ENCODE assay signal across 13 mouse cellular contexts in genomic region chr7:24534301-24534700, GRCm38 (mm10). TPM values are rescaled to one million over a fixed set of nuclear protein-coding genes. Genes with fewer than 3 reads are reported as not detected.
DNase-seq lines count a peak whose midpoint lies in the region; ATAC-seq and TF ChIP-seq lines count a peak whose summit lies in the region.
"Had no signal": no experiment of that assay in that cellular context is flagged by ENCODE, and none has a peak within 500 bp of the region (broad histone marks: within the 10 kb centered on the region; RNA-seq: fewer than 3 reads in every experiment).

No protein-coding gene starts in this region.

- no peak overlapping the region for H3K9ac ChIP-seq in hindbrain, embryonic 11.5 days (ENCODE audit: low read depth, low read length)
- no peak overlapping the region for H3K9ac ChIP-seq in forebrain, embryonic 15.5 days (replicated peaks)
- H3K9ac ChIP-seq in midbrain, embryonic 12.5 days (replicated peaks): 0 out of 2 replicates have a peak overlapping the region, but pooled peaks have one; percentile 39
- H3K9ac ChIP-seq: lung, embryonic 15.5 days had no signal

- DNase-seq in hindbrain, embryonic 10.5 days (ENCODE audit: low spot score): no peak
- no peak for DNase-seq in hindbrain, embryonic 11.5 days (ENCODE audit: low spot score)
- DNase-seq in R1 (ENCODE audit: low read depth, low spot score): peak; percentile 80
- DNase-seq in thymus, postnatal 0 days (ENCODE audit: low spot score): no peak
- no peak for DNase-seq in retina, embryonic 14.5 days (ENCODE audit: low spot score)
- DNase-seq in layer of hippocampus, adult 2 months (ENCODE audit: low spot score in 2 of 2): no peak
- DNase-seq: kidney, adult 18-20 months had no signal

- no peak for ATAC-seq in hindbrain, embryonic 11.5 days (ENCODE audit: low FRiP score)
- no peak for ATAC-seq in forebrain, embryonic 15.5 days (replicated peaks)
- no peak for ATAC-seq in midbrain, embryonic 12.5 days (ENCODE audit: low FRiP score, low read depth)

- 26% methylated on average over 19 of the region's 19 CpGs for WGBS in hindbrain, embryonic 10.5 days
- WGBS in hindbrain, embryonic 11.5 days: 21% methylated on average over 18 of the region's 19 CpGs
- WGBS in forebrain, embryonic 15.5 days: 33% methylated on average over 19 of the region's 19 CpGs
- 22% methylated on average over 19 of the region's 19 CpGs for WGBS in midbrain, embryonic 12.5 days

- H3K36me3 ChIP-seq in hindbrain, embryonic 10.5 days: peaks cover 42% of the 10 kb centered on the region
- H3K36me3 ChIP-seq in hindbrain, embryonic 11.5 days (ENCODE audit: control insufficient read depth, insufficient read depth, low read length): 0 out of 2 replicates have a peak, but pooled peaks cover 3% of the 10 kb centered on the region
- peaks cover 33% of the 10 kb centered on the region for H3K36me3 ChIP-seq in forebrain, embryonic 15.5 days
- peaks cover 37% of the 10 kb centered on the region for H3K36me3 ChIP-seq in midbrain, embryonic 12.5 days

- peaks cover 41% of the 10 kb centered on the region for H3K27me3 ChIP-seq in hindbrain, embryonic 10.5 days (ENCODE audit: insufficient read depth, poor library complexity, severe bottlenecking)
- peaks cover 10% of the 10 kb centered on the region for H3K27me3 ChIP-seq in hindbrain, embryonic 11.5 days (ENCODE audit: control insufficient read depth, insufficient read depth, low read length)
- no peaks in the 10 kb centered on the region for H3K27me3 ChIP-seq in forebrain, embryonic 15.5 days
- H3K27me3 ChIP-seq in midbrain, embryonic 12.5 days: peaks cover 25% of the 10 kb centered on the region
- H3K27me3 ChIP-seq: lung, embryonic 15.5 days had no signal

- H3K9me3 ChIP-seq in hindbrain, embryonic 10.5 days: no peaks in the 10 kb centered on the region
- no peaks in the 10 kb centered on the region for H3K9me3 ChIP-seq in hindbrain, embryonic 11.5 days (ENCODE audit: control insufficient read depth, low read length)
- H3K9me3 ChIP-seq in forebrain, embryonic 15.5 days: no peaks in the 10 kb centered on the region
- no peaks in the 10 kb centered on the region for H3K9me3 ChIP-seq in midbrain, embryonic 12.5 days
- H3K9me3 ChIP-seq: lung, embryonic 15.5 days had no signal

- TF ChIP-seq CTCF in layer of hippocampus, adult 2 months (conservative IDR thresholded peaks at IDR 0.05): no peak

- H3K27ac ChIP-seq in hindbrain, embryonic 10.5 days: no peak overlapping the region
- H3K27ac ChIP-seq in hindbrain, embryonic 11.5 days (ENCODE audit: low read depth, low read length): no peak overlapping the region
- no peak overlapping the region for H3K27ac ChIP-seq in forebrain, embryonic 15.5 days (replicated peaks)
- no peak overlapping the region for H3K27ac ChIP-seq in midbrain, embryonic 12.5 days (replicated peaks)
- no peak overlapping the region for H3K27ac ChIP-seq in layer of hippocampus, adult 2 months
- H3K27ac ChIP-seq: lung, embryonic 15.5 days had no signal

- no peak overlapping the region; the same call in 1 of the 2 replicates for H3K4me2 ChIP-seq in hindbrain, embryonic 11.5 days (replicated peaks; ENCODE audit: low read depth, low read length)
- 0 out of 2 replicates have a peak overlapping the region, but pooled peaks have one; percentile 9 for H3K4me2 ChIP-seq in forebrain, embryonic 15.5 days (replicated peaks)
- peak overlapping the region; percentile 34 for H3K4me2 ChIP-seq in midbrain, embryonic 12.5 days (replicated peaks)
- H3K4me2 ChIP-seq: lung, embryonic 15.5 days had no signal

- H3K4me1 ChIP-seq in hindbrain, embryonic 10.5 days (replicated peaks): peaks cover 41% of the 10 kb centered on the region
- peaks cover 6% of the 10 kb centered on the region; the same call in 1 of the 2 replicates for H3K4me1 ChIP-seq in hindbrain, embryonic 11.5 days (replicated peaks; ENCODE audit: control insufficient read depth, insufficient read depth, low read length)
- H3K4me1 ChIP-seq in forebrain, embryonic 15.5 days: peaks cover 47% of the 10 kb centered on the region
- H3K4me1 ChIP-seq in midbrain, embryonic 12.5 days: peaks cover 41% of the 10 kb centered on the region

- peak overlapping the region; percentile 37 for H3K4me3 ChIP-seq in hindbrain, embryonic 10.5 days
- H3K4me3 ChIP-seq in hindbrain, embryonic 11.5 days (ENCODE audit: low read depth, low read length): no peak overlapping the region
- 0 out of 2 replicates have a peak overlapping the region, but pooled peaks have one; percentile 2 for H3K4me3 ChIP-seq in forebrain, embryonic 15.5 days
- peak overlapping the region; percentile 22 for H3K4me3 ChIP-seq in midbrain, embryonic 12.5 days
- H3K4me3 ChIP-seq in layer of hippocampus, adult 2 months: no peak overlapping the region
- H3K4me3 ChIP-seq: lung, embryonic 15.5 days had no signal

RNA-seq across cellular contexts. Expression of gene Irgq, which starts 3.8 kb away (rescaled TPM):
- 10.7 and 14.9 TPM in 2 replicates for polyA plus RNA-seq in hindbrain, embryonic 10.5 days (2016; fragmentation: Nextera tagmentation; extraction: Ambion mirVana)
- polyA plus RNA-seq in hindbrain, embryonic 11.5 days (2014; fragmentation: Nextera tagmentation; extraction: Ambion mirVana): 12.8 and 14.2 TPM in 2 replicates
- polyA plus RNA-seq in forebrain, embryonic 15.5 days (2015; fragmentation: Nextera tagmentation; extraction: Ambion mirVana): 29.3 and 29.5 TPM in 2 replicates
- polyA plus RNA-seq in midbrain, embryonic 12.5 days (2016; fragmentation: Nextera tagmentation; extraction: Ambion mirVana): 30.4 and 31.5 TPM in 2 replicates
- polyA plus RNA-seq in thymus, postnatal 0 days (2015; fragmentation: Nextera tagmentation; extraction: Ambion mirVana): 5.5 and 5.7 TPM in 2 replicates
- 10 to 100 TPM; 61.9 to 63.0 TPM for total RNA-seq in layer of hippocampus, adult 2 months (2021)

RNA-seq across cellular contexts. Expression of gene Pinlyp, which starts 11.6 kb away (rescaled TPM):
- polyA plus RNA-seq in hindbrain, embryonic 10.5 days (2016; fragmentation: Nextera tagmentation; extraction: Ambion mirVana): 0.26 TPM in 1 of 2 replicates, not detected in the other
- 0.28 TPM in 1 of 2 replicates, not detected in the other for polyA plus RNA-seq in hindbrain, embryonic 11.5 days (2014; fragmentation: Nextera tagmentation; extraction: Ambion mirVana)
- 0.52 TPM in 1 of 2 replicates, not detected in the other for polyA plus RNA-seq in forebrain, embryonic 15.5 days (2015; fragmentation: Nextera tagmentation; extraction: Ambion mirVana)
- not detected in 2 replicates for polyA plus RNA-seq in midbrain, embryonic 12.5 days (2016; fragmentation: Nextera tagmentation; extraction: Ambion mirVana)
- 1.8 and 2.4 TPM in 2 replicates for polyA plus RNA-seq in thymus, postnatal 0 days (2015; fragmentation: Nextera tagmentation; extraction: Ambion mirVana)
- total RNA-seq in layer of hippocampus, adult 2 months (2021): not detected
- total RNA-seq: adrenal gland, adult 18-20 months; granulocyte monocyte progenitor cell, adult 5-6 weeks; left cerebral cortex, adult 18-20 months had no signal

RNA-seq across cellular contexts. Expression of gene Xrcc1, which starts 11.8 kb away (rescaled TPM):
- 132 and 160 TPM in 2 replicates for polyA plus RNA-seq in hindbrain, embryonic 10.5 days (2016; fragmentation: Nextera tagmentation; extraction: Ambion mirVana)
- 78.0 and 94.5 TPM in 2 replicates for polyA plus RNA-seq in hindbrain, embryonic 11.5 days (2014; fragmentation: Nextera tagmentation; extraction: Ambion mirVana)
- polyA plus RNA-seq in forebrain, embryonic 15.5 days (2015; fragmentation: Nextera tagmentation; extraction: Ambion mirVana): 69.8 and 79.5 TPM in 2 replicates
- 89.8 and 101 TPM in 2 replicates for polyA plus RNA-seq in midbrain, embryonic 12.5 days (2016; fragmentation: Nextera tagmentation; extraction: Ambion mirVana)
- 61.0 and 66.5 TPM in 2 replicates for polyA plus RNA-seq in thymus, postnatal 0 days (2015; fragmentation: Nextera tagmentation; extraction: Ambion mirVana)
- 10 to 100 TPM; 38.9 to 40.9 TPM for total RNA-seq in layer of hippocampus, adult 2 months (2021)

RNA-seq across cellular contexts. Expression of gene AC161166.1, which starts 22.0 kb away (rescaled TPM):
- 1.1 TPM in 2 replicates for polyA plus RNA-seq in hindbrain, embryonic 10.5 days (2016; fragmentation: Nextera tagmentation; extraction: Ambion mirVana)
- 0.59 and 0.90 TPM in 2 replicates for polyA plus RNA-seq in hindbrain, embryonic 11.5 days (2014; fragmentation: Nextera tagmentation; extraction: Ambion mirVana)
- 1.5 and 1.7 TPM in 2 replicates for polyA plus RNA-seq in forebrain, embryonic 15.5 days (2015; fragmentation: Nextera tagmentation; extraction: Ambion mirVana)
- polyA plus RNA-seq in midbrain, embryonic 12.5 days (2016; fragmentation: Nextera tagmentation; extraction: Ambion mirVana): 2.1 and 2.3 TPM in 2 replicates
- polyA plus RNA-seq in thymus, postnatal 0 days (2015; fragmentation: Nextera tagmentation; extraction: Ambion mirVana): 0.07 TPM in 1 of 2 replicates, not detected in the other
- total RNA-seq in layer of hippocampus, adult 2 months (2021): not detected
- total RNA-seq: adrenal gland, adult 18-20 months; granulocyte monocyte progenitor cell, adult 5-6 weeks; left cerebral cortex, adult 18-20 months had no signal

RNA-seq across cellular contexts. Expression of gene Zfp428, which starts 27.5 kb away (rescaled TPM):
- polyA plus RNA-seq in hindbrain, embryonic 10.5 days (2016; fragmentation: Nextera tagmentation; extraction: Ambion mirVana): 109 and 150 TPM in 2 replicates
- 82.4 and 87.7 TPM in 2 replicates for polyA plus RNA-seq in hindbrain, embryonic 11.5 days (2014; fragmentation: Nextera tagmentation; extraction: Ambion mirVana)
- polyA plus RNA-seq in forebrain, embryonic 15.5 days (2015; fragmentation: Nextera tagmentation; extraction: Ambion mirVana): 296 and 306 TPM in 2 replicates
- 163 and 178 TPM in 2 replicates for polyA plus RNA-seq in midbrain, embryonic 12.5 days (2016; fragmentation: Nextera tagmentation; extraction: Ambion mirVana)
- 16.5 and 16.7 TPM in 2 replicates for polyA plus RNA-seq in thymus, postnatal 0 days (2015; fragmentation: Nextera tagmentation; extraction: Ambion mirVana)
- total RNA-seq in layer of hippocampus, adult 2 months (2021): 10 to 100 TPM; 32.6 to 41.6 TPM

Comparison
In these comparisons a context has a peak if more than half of its experiments do, and no peak if none do; other contexts are left out.
1. H3K4me3 ChIP-seq: peak in hindbrain, embryonic 10.5 days (single experiment), forebrain, embryonic 15.5 days (single experiment) and midbrain, embryonic 12.5 days (single experiment); none in hindbrain, embryonic 11.5 days (single experiment) and layer of hippocampus, adult 2 months (single experiment).